Mouse (Mus musculus) spleen, adult 2 months (tissue): ENCODE data around the gene Gp6.

Experiments used
- CTCF ChIP-seq: fragments of 200-500 bp; IDR thresholded peaks from 2 replicates; pipeline ENCODE4 v1.5.1; 2011; ENCODE audit warnings: mild to moderate bottlenecking, inconsistent platforms; ENCODE audit not compliant: insufficient read depth, insufficient read length, insufficient replicate concordance; ENCODE audit errors: extremely low read depth
- POLR2A ChIP-seq: fragments of 200-500 bp; IDR thresholded peaks from 2 replicates; pipeline ENCODE4 v1.6.1; 2011; ENCODE audit warnings: low read depth, low read length, inconsistent platforms

DNA sequence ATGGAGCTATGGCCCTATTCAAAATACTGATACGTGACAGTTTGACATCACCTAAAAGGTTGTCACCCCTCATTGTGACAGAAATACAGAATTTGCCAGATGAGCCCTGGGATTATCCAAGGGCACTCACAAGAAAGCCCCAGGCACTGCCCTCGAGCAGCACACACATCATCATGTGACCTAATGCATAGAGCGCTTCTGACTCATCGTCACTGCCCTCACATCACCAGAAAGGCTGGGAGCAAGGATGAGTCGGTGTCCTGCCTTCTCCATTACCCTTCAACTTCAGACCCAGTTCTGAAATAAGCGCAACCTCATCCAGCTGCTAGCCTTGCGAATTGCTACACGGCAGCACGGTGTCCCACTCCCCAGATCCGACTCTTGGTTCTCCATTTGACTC is 43.0 kb upstream of the Gp6 start:
- no peak for TF ChIP-seq CTCF
- TF ChIP-seq POLR2A = no peak
